Mouse (Mus musculus) forebrain, embryonic 16.5 days (tissue): ENCODE measurements around the gene Gm10406. TPM values are rescaled to one million over a fixed set of nuclear protein-coding genes. Genes with fewer than 3 reads are reported as not detected.
A peak's percentile ranks its signal among the peaks of the same experiment; 100 is the strongest.
"Not testable (repeated sequence)": the region's sequence is repeated elsewhere in the genome, so short reads cannot be mapped to it uniquely, and the experiment has no call there.

Experiments used
- ATAC-seq: fragments of 200-750 bp; cut with Nextera tagmentation; 2 replicates; pipeline ENCODE4 v1.8.0; 2017; ENCODE audit warnings: mild to moderate bottlenecking, moderate library complexity
- H3K27ac ChIP-seq: fragments of 300-500 bp; sonication (generic); 2 replicates; pipeline ENCODE4 v1.5.1; 2014; ENCODE audit warnings: low read length, control low read depth
- H3K27me3 ChIP-seq: fragments of 300-500 bp; sonication (generic); replicated peaks from 2 replicates; pipeline ENCODE4 v1.6.1; 2014; ENCODE audit warnings: low read length; ENCODE audit not compliant: control insufficient read depth, insufficient read depth
- H3K36me3 ChIP-seq: fragments of 300-500 bp; sonication (generic); 2 replicates; pipeline ENCODE4 v1.6.1; 2014; ENCODE audit not compliant: control insufficient read depth, insufficient read depth
- H3K4me1 ChIP-seq: fragments of 300-500 bp; sonication (generic); replicated peaks from 2 replicates; pipeline ENCODE4 v1.6.1; 2014; ENCODE audit warnings: low read length; ENCODE audit not compliant: control insufficient read depth, insufficient read depth
- H3K4me2 ChIP-seq: fragments of 300-500 bp; sonication (generic); 2 replicates; pipeline ENCODE4 v1.6.1; 2014; ENCODE audit warnings: mild to moderate bottlenecking, low read length, control low read depth
- H3K4me3 ChIP-seq: fragments of 300-500 bp; sonication (generic); replicated peaks from 2 replicates; pipeline ENCODE4 v1.5.1; 2014; ENCODE audit warnings: mild to moderate bottlenecking, low read length, control low read depth
- H3K9ac ChIP-seq: fragments of 300-500 bp; sonication (generic); replicated peaks from 2 replicates; pipeline ENCODE4 v1.6.1; 2014; ENCODE audit warnings: low read depth, low read length, control low read depth
- H3K9me3 ChIP-seq: fragments of 300-500 bp; sonication (generic); 2 replicates; pipeline ENCODE4 v1.6.1; 2016; ENCODE audit warnings: low read length; ENCODE audit not compliant: control insufficient read depth
- WGBS: fragments of 180-500 bp; shearing (Covaris S2); extraction: QIAGEN DNeasy Blood & Tissue Kit; methylation state at CpG from one replicate; pipeline ENCODE4 v1.1.7; 2014; 5-methylcytosine and 5-hydroxymethylcytosine counted together
- polyA plus RNA-seq: library from polyadenylated mRNA; unstranded; fragments of >200 nt; fragmentation: Nextera tagmentation; extraction: Ambion mirVana; gene quantifications from 2 replicates; pipeline ENCODE4 v1.2.1, GENCODE M21; 2015

Gene Gm10406
- 2.1 and 3.8 TPM in 2 replicates for polyA plus RNA-seq

DNA sequence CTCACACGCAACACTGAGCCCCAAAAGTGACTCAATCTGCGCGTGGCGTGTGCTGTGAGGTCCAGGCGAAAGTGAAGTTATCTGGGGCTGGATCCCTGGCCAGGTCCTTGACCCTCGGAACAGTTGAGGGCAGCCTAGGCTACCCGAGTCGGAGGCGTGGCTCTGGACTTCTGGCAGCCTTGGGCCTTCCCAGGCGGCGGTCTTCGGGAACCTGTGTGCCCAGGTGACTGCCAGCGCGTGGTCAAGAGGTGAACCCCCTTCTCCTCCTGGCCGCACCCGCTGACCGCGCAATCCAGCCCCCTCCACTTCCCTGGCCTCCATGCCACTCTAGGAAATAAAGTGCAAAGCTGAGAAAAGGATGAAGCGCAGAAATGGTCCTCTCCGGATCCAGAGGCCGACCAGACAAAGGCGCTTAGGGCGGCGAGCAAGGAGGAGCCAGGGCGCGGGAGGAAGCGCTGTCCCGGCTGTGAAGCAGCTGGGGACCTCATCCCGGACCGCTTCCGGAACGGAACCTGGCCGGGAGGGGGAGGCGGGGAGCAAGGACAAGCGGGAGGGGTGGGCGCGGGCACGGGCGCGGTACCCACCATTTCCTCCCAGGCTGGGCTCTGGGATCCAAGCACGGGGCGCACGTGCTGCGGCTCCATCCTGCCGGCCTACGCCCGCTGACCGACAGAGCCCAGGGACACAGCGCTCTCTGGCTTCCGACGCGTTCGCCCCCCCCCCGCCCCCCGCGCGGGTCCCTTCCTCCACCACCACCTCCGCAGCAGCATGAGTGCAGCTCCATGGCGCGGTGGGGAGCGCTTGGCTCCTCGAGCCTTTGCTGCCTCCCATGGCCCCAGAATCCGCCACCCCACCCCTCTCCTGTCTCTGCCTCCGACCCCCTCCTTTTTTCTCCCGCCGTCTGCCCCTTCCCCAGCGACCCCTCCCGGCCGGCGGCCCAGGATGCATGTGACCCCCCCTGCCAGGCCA, at the start of gene Gm10406:
TSS of gene Gm10406 (minus strand) at position 669 of the 969 bp plus-strand sequence.
- not testable (repeated sequence) for H3K9me3 ChIP-seq, H3K27me3 ChIP-seq, H3K36me3 ChIP-seq, ATAC-seq, H3K27ac ChIP-seq, H3K4me1 ChIP-seq
- Histone ChIP-seq H3K9ac (peak within 1 kb of the TSS; percentile 73), H3K4me2 (peak within 1 kb of the TSS; percentile 76), H3K4me3 (peak within 1 kb of the TSS; percentile 52)
- 1% methylated on average over 36 of the region's 70 CpGs for WGBS

DNA sequence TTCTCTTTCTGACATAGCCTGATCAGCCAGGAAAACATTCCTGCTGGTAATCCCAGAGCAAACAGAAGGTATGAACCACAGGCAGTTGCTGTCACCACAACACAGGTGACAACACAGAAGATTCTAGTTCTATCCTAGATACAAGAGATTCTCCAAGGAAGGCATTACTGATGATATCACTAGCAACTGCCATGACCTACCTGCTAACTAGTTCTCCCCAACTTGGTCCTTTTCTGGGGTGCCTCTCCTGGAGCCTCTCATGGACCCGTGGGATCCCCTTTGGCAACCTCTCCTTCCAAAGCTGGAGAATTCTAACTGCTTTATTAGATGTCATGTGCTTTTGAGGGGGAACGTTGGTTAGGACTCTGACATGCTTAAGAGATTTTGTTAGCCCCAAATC, 17.6 kb upstream of the Gm10406 start, which contains the start of gene Gm3685:
TSS of gene Gm3685 (minus strand) at position 101 of the 400 bp plus-strand sequence.
- H3K9ac ChIP-seq, H3K27me3 ChIP-seq, H3K4me1 ChIP-seq, H3K4me3 ChIP-seq, H3K27ac ChIP-seq, H3K4me2 ChIP-seq, H3K36me3 ChIP-seq, H3K9me3 ChIP-seq, ATAC-seq: not testable (repeated sequence)
- no CpG with 5 or more reads among the region's 2 CpGs for WGBS

DNA sequence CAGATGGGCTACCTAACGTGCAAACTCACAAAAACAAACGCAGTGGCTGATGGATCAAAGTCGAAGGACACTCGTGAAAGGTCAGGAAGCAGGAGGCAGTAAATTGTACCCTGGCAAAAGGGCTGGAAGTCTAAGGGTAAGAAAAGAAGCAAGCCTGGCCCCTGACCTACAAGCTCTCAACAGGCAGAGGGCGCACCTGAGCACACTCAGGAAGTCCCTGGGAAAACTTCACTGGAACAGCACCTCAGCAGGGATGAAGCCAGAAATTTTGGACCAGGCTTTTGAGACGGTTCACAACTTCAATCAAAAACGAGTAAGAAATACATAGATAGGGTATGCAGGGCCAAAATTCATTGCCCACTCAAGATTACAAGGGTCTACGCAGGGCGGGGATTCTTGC, 975 bp downstream of the Gm10406 start:
- H3K4me2 ChIP-seq, result peak overlapping the region; percentile 76
- H3K27me3 ChIP-seq, H3K9me3 ChIP-seq, H3K4me1 ChIP-seq, ATAC-seq, H3K4me3 ChIP-seq, H3K36me3 ChIP-seq, H3K27ac ChIP-seq, H3K9ac ChIP-seq: not testable (repeated sequence)
- WGBS, result 2% methylated on average over 8 of the region's 9 CpGs

DNA sequence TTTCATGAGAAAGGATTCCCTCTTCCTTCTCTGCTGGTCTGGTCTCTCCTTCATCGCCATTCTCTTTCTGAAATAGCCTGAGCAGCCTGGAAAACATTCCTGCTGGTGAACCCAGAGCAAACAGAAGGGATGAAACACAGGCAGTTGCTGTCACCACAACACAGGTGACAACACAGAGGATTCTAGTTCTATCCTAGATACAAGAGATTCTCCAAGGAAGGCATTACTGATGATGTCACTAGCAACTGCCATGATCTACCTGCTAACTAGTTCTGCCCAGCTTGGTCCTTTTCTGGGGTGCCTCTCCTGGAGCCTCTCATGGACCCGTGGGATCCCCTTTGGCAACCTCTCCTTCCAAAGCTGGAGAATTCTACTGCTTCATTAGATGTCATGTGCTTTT, 53.5 kb downstream of the Gm10406 start, which contains the start of gene Gm6356:
TSS of gene Gm6356 (minus strand) at position 101 of the 400 bp plus-strand sequence.
- not testable (repeated sequence) for H3K27me3 ChIP-seq, H3K4me2 ChIP-seq, H3K27ac ChIP-seq, H3K9me3 ChIP-seq, H3K4me3 ChIP-seq, H3K36me3 ChIP-seq, ATAC-seq, H3K9ac ChIP-seq, H3K4me1 ChIP-seq
- WGBS, result 43% methylated on average over 1 of the region's 2 CpGs

Other genes starting within 250 kb of the Gm10406 start
- not detected in 2 replicates for gene Gm3642, start 187.1 kb downstream of the Gm10406 start, polyA plus RNA-seq
- 7.2 and 9.8 TPM in 2 replicates for gene Gm3667, start 137.5 kb downstream of the Gm10406 start, polyA plus RNA-seq
- gene Gm6356, start 53.6 kb downstream of the Gm10406 start, polyA plus RNA-seq, result not detected in 2 replicates
- not detected in 2 replicates for gene Gm3685, start 17.5 kb upstream of the Gm10406 start, polyA plus RNA-seq
- 4.6 and 6.6 TPM in 2 replicates for gene Gm3696, start 73.2 kb upstream of the Gm10406 start, polyA plus RNA-seq
- gene Gm6676, start 98.0 kb upstream of the Gm10406 start, polyA plus RNA-seq, result not detected in 2 replicates
- 7.5 and 9.5 TPM in 2 replicates for gene Gm3512, start 147.1 kb upstream of the Gm10406 start, polyA plus RNA-seq
- gene Gm16434, start 167.1 kb upstream of the Gm10406 start, polyA plus RNA-seq, result not detected in 2 replicates
- not detected in 2 replicates for gene Gm3727, start 237.3 kb upstream of the Gm10406 start, polyA plus RNA-seq